Mouse (Mus musculus): ENCODE results near the gene Ldb1. TPM values are rescaled to one million over a fixed set of nuclear protein-coding genes. Genes with fewer than 3 reads are reported as not detected.

Ldb1 gene
- polyA plus RNA-seq, 1 experiment from 2014 or later, result 97.6 TPM

DNA sequence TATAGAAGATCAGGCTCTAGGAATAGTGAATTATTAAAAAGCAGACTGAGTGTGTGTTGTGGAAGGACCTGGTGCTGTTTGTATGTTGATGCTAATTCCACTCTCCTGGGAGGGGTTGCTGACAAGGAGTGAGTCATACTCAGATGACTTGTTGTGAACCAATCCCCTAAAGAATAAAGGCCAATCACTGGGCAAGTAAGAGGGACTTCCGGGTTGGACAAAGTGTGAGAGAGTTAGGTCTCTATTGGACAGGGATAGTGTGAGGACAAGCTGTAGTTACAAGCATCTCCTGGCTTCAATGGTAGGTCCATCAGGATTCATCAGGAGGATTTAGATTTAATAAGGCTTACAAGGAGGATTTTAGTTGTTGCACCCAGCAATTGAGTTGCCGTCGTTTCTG lies 56.8 kb downstream of the Ldb1 start:
- no peak overlapping the region for H3K27ac ChIP-seq (replicated peaks; ENCODE audit: low read depth, low read length)
- no peaks in the 10 kb centered on the region; the same call in 1 of the 2 replicates for H3K36me3 ChIP-seq (ENCODE audit: control insufficient read depth, insufficient read depth, low read length)
- no peak for ATAC-seq (ENCODE audit: insufficient number of reproducible peaks, low FRiP score, low TSS enrichment, low read depth)
- 92% methylated on average over 3 of the region's 3 CpGs for WGBS
- H3K9ac ChIP-seq (ENCODE audit: low read length), result no peak overlapping the region
- no peak for DNase-seq (ENCODE audit: low spot score)
- no peak overlapping the region for H3K4me3 ChIP-seq (ENCODE audit: low read depth, low read length)
- H3K27me3 ChIP-seq (ENCODE audit: control insufficient read depth, insufficient read depth, low read length), result no peaks in the 10 kb centered on the region
- H3K4me2 ChIP-seq (ENCODE audit: low read depth, severe bottlenecking), result no peak overlapping the region
- H3K9me3 ChIP-seq (ENCODE audit: control insufficient read depth, low read length), result no peaks in the 10 kb centered on the region
- no peaks in the 10 kb centered on the region for H3K4me1 ChIP-seq (ENCODE audit: control insufficient read depth, insufficient read depth, low read length)

DNA sequence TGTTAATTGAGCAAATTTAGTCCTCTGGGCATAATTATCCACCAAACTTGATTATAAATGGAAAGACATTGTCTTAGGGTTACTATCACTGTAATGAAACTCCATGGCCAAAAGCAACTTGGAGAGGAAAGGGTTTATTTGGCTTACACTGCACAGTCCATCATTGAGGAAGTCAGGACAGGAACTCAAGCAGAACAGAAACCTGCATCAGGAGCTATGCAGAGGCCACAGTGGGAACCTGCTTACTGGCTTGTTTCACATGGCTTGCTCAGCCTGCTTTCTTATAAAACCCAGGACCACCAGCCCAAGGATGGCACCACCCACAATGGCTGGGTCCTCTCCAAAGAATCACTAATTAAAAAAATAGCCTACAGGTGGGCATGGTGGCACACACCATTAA lies 60.6 kb downstream of the Ldb1 start:
- Histone ChIP-seq H3K4me2 (ENCODE audit: low read depth, severe bottlenecking) (no peak overlapping the region), H3K9ac (ENCODE audit: low read length) (no peak overlapping the region), H3K27me3 (ENCODE audit: control insufficient read depth, insufficient read depth, low read length) (no peaks in the 10 kb centered on the region), H3K9me3 (ENCODE audit: control insufficient read depth, low read length) (no peaks in the 10 kb centered on the region), H3K27ac (replicated peaks; ENCODE audit: low read depth, low read length) (no peak overlapping the region), H3K36me3 (ENCODE audit: control insufficient read depth, insufficient read depth, low read length) (no peaks in the 10 kb centered on the region), H3K4me1 (ENCODE audit: control insufficient read depth, insufficient read depth, low read length) (no peaks in the 10 kb centered on the region), H3K4me3 (ENCODE audit: low read depth, low read length) (no peak overlapping the region)
- no peak for DNase-seq (ENCODE audit: low spot score)
- ATAC-seq (ENCODE audit: insufficient number of reproducible peaks, low FRiP score, low TSS enrichment, low read depth), result no peak

Other genes starting within 250 kb of the Ldb1 start
- 0.28 and 0.67 TPM in 2 replicates for gene Kcnip2, start 229.2 kb downstream of the Ldb1 start, polyA plus RNA-seq (2014; fragmentation: Nextera tagmentation; extraction: Ambion mirVana)
- gene Armh3, start 46.7 kb downstream of the Ldb1 start, polyA plus RNA-seq (2014; fragmentation: Nextera tagmentation; extraction: Ambion mirVana), result 15.0 and 16.3 TPM in 2 replicates
- gene Hps6, start 41.7 kb downstream of the Ldb1 start, polyA plus RNA-seq (2014; fragmentation: Nextera tagmentation; extraction: Ambion mirVana), result 2.7 and 3.1 TPM in 2 replicates
- gene Pprc1, start 328 bp downstream of the Ldb1 start, polyA plus RNA-seq (2014; fragmentation: Nextera tagmentation; extraction: Ambion mirVana), result 55.2 and 55.5 TPM in 2 replicates
- gene Nolc1, start 30.6 kb upstream of the Ldb1 start, polyA plus RNA-seq (2014; fragmentation: Nextera tagmentation; extraction: Ambion mirVana), result 133 and 149 TPM in 2 replicates
- gene Elovl3, start 86.7 kb upstream of the Ldb1 start, polyA plus RNA-seq (2014; fragmentation: Nextera tagmentation; extraction: Ambion mirVana), result 0.23 and 0.30 TPM in 2 replicates
- gene Pitx3, start 103.1 kb upstream of the Ldb1 start, polyA plus RNA-seq (2014; fragmentation: Nextera tagmentation; extraction: Ambion mirVana), result 3.4 and 4.4 TPM in 2 replicates
- gene Gbf1, start 107.3 kb upstream of the Ldb1 start, polyA plus RNA-seq (2014; fragmentation: Nextera tagmentation; extraction: Ambion mirVana), result 35.0 and 37.8 TPM in 2 replicates